Mouse (Mus musculus): ENCODE results near the gene Klhdc10.

DNA sequence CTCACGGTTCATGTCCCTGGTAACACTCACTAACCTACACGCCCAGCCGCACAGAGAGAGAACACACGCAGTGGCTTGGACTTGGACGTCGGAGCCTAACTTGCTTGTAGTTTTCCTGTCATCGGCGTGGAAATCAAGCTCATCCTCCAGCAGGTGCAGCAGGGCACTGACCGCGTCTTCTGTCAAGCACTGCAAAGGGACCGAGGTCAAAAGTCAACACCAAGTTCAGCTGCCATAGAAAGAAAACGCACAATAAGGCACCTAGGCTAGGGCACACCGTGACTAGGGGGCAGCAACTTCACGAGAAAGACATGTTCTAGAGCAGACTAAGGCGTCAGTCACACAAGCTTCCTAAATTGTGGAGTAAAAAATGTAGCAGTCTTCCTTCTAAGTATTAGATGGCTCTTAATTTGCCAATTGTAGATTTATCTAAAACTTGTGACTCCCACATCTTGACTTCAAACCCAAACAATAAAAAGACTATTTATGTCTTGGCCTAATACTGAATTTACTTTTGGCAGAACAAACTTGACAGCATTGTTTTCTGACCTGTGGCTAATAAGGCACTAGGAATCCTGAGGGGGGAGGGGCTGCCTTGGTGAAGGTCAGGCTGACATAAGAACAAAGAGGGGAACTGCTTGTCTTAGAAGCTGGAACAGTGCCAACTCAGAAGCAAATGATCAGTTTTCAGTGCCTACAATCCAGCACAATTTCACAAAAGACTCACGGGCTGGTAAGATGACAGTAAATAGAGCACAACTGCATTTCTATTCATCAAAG lies 26.7 kb upstream of the Klhdc10 start:
- no peak for TF ChIP-seq POLR2A (IDR thresholded peaks at IDR 0.05; ENCODE audit: borderline replicate concordance, insufficient read depth, low read length)
- no peak for TF ChIP-seq CTCF (IDR thresholded peaks at IDR 0.05; ENCODE audit: borderline replicate concordance, insufficient read depth, low read depth, low read length)

Measured in cerebellum, adult 2 months (tissue).